Mouse (Mus musculus) limb, embryonic 15.5 days (tissue): Measurements from ENCODE around the gene Teddm1a. TPM values are rescaled to one million over a fixed set of nuclear protein-coding genes. Genes with fewer than 3 reads are reported as not detected.
"Not testable (repeated sequence)": the region's sequence is repeated elsewhere in the genome, so short reads cannot be mapped to it uniquely, and the experiment has no call there.

Source experiments
- ATAC-seq: fragments of 200-750 bp; cut with Nextera tagmentation; 2 replicates; pipeline ENCODE4 v1.8.0; 2017; ENCODE audit warnings: low read depth, moderate TSS enrichment; ENCODE audit not compliant: insufficient number of reproducible peaks, low FRiP score, low TSS enrichment
- H3K27ac ChIP-seq: fragments of 300-500 bp; sonication (generic); 2 replicates; pipeline ENCODE4 v1.5.1; 2015; ENCODE audit warnings: moderate library complexity, mild to moderate bottlenecking, inconsistent platforms
- H3K27me3 ChIP-seq: fragments of 300-500 bp; sonication (generic); 2 replicates; pipeline ENCODE4 v1.6.1; 2015; ENCODE audit warnings: inconsistent platforms
- H3K36me3 ChIP-seq: fragments of 300-500 bp; sonication (generic); 2 replicates; pipeline ENCODE4 v1.6.1; 2015; ENCODE audit warnings: inconsistent platforms
- H3K4me1 ChIP-seq: fragments of 300-500 bp; sonication (generic); 2 replicates; pipeline ENCODE4 v1.6.1; 2015; ENCODE audit warnings: inconsistent platforms
- H3K4me2 ChIP-seq: fragments of 300-500 bp; sonication (generic); 2 replicates; pipeline ENCODE4 v1.6.1; 2015; ENCODE audit warnings: mild to moderate bottlenecking, inconsistent platforms
- H3K4me3 ChIP-seq: fragments of 300-500 bp; sonication (generic); 2 replicates; pipeline ENCODE4 v1.5.1; 2015; ENCODE audit warnings: mild to moderate bottlenecking, inconsistent platforms
- H3K9ac ChIP-seq: fragments of 300-500 bp; sonication (generic); 2 replicates; pipeline ENCODE4 v1.6.1; 2015; ENCODE audit warnings: inconsistent platforms
- H3K9me3 ChIP-seq: fragments of 300-500 bp; sonication (generic); 2 replicates; pipeline ENCODE4 v1.6.1; 2016; ENCODE audit warnings: inconsistent platforms
- WGBS: fragments of 180-500 bp; shearing (Covaris S2); methylation state at CpG from one replicate; pipeline ENCODE4 v1.1.7; 2015; 5-methylcytosine and 5-hydroxymethylcytosine counted together
- polyA plus RNA-seq: library from polyadenylated mRNA; unstranded; fragments of >200 nt; fragmentation: Nextera tagmentation; extraction: Ambion mirVana; gene quantifications from 2 replicates; pipeline ENCODE4 v1.2.1, GENCODE M21; 2015

Gene Teddm1a
- polyA plus RNA-seq: not detected in 2 replicates

DNA sequence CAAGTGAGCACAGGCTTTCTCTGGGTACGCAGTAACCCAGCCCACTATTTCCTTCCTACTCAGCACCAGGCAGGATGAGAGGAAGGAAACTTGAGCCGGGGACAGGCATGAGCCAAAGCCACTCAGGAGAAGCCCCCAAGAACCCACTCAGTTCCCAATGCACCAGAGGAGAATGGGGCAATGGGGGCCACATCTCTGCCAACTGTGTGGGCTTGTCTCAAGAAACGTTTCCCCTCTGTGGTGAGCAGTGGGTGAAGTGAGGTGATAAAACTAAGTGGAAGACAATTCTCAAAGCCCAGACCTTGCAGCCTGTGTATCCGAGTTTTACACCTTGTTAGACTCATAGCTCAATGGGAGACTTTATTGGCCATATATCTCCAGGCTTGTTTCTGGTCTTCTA is at the start of gene Teddm1a:
Gene Teddm1a, plus strand, starts transcription at position 301 of the 400 bp plus-strand sequence.
- H3K4me2 ChIP-seq: no peak within 1 kb of the TSS
- no peak within 1 kb of the TSS for H3K27ac ChIP-seq
- 49% methylated on average over 4 of the region's 4 CpGs for WGBS
- H3K4me1 ChIP-seq: peaks cover 7% of the 10 kb centered on the region
- no peaks in the 10 kb centered on the region for H3K36me3 ChIP-seq
- H3K4me3 ChIP-seq: no peak within 1 kb of the TSS
- H3K27me3 ChIP-seq: no peaks in the 10 kb centered on the region
- H3K9me3 ChIP-seq: no peaks in the 10 kb centered on the region
- ATAC-seq: no peak
- H3K9ac ChIP-seq: no peak within 1 kb of the TSS

DNA sequence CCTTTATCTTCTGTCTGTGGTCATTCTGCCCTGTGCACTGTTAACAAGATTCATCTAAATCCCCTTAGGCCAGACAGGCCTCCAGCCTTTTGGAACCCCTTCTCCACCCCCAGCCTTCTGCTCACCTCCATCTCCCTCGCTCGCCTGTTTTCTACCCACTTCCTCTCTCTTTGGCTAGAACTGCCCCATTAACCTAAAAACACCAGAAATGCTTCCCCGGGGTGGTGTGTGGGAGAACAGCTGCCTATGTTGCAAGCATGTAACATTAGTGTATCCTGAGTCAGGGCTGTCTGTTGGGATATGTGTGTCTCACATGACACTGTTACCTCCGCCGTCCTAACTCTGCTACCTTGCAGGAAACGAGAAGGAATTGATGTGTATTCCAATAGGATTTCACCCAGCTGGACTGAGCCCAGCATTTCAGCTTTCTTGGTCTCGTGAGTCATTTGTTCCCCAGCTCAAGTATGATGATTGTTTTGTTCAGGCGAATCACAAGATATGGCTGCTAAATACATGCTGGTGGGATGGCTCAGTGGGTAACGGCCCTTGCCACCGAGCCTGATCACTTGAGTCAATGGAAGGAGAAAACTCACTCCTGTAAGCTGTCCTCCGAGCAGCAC is 49.3 kb upstream of the Teddm1a start:
- Histone ChIP-seq H3K27ac (no peak overlapping the region), H3K27me3 (no peaks in the 10 kb centered on the region), H3K9me3 (no peaks in the 10 kb centered on the region), H3K4me3 (no peak overlapping the region), H3K4me1 (no peaks in the 10 kb centered on the region), H3K9ac (no peak overlapping the region), H3K4me2 (no peak overlapping the region), H3K36me3 (no peaks in the 10 kb centered on the region)
- no peak for ATAC-seq
- WGBS: 75% methylated on average over 11 of the region's 11 CpGs

DNA sequence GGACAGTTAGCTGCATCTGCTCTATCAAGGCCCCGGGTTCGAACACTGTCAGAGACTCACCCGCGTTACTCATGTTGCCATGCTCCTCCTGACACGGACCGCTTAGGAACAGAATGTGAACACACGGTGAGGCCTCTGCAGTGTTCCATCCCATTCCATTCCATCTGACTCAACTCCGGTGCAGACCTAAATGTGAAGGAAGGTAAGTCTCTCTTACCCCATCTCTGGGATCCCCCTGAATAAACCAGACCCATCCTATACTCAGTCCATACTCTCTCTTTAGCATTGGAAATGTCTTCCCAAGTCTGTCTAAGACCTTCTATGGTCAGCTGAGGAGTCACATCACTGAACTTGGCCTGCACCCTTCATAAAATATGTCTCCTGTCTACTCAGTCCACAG is 47.5 kb upstream of the Teddm1a start, which contains the start of gene Rgsl1:
Gene Rgsl1, minus strand, starts transcription at position 101 of the 400 bp plus-strand sequence.
- Histone ChIP-seq H3K4me2 (no peak within 1 kb of the TSS), H3K4me1 (no peaks in the 10 kb centered on the region), H3K36me3 (no peaks in the 10 kb centered on the region), H3K27me3 (no peaks in the 10 kb centered on the region), H3K4me3 (no peak within 1 kb of the TSS), H3K27ac (no peak within 1 kb of the TSS), H3K9me3 (no peaks in the 10 kb centered on the region), H3K9ac (no peak within 1 kb of the TSS)
- 95% methylated on average over 8 of the region's 8 CpGs for WGBS
- no peak for ATAC-seq

DNA sequence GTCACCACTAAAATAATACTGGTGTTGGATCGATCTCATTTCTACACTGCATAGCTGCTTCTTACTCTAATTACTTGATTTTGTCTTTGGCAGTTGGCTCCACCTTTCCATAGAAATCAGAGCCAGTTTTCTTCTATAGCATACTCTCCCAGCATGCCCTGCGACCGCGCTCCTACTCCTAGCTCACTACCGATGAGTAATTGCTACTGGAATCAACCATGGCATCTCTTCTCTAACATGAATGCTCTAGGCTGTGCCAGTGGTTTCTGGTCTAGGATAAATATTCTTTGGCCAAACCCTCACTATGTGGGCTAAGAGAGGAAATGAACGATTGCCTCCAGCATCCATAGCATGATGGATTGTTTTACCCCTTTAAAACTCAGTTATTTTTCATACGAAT is 45.1 kb upstream of the Teddm1a start:
- Histone ChIP-seq H3K9ac (no peak overlapping the region), H3K36me3 (no peaks in the 10 kb centered on the region), H3K4me3 (no peak overlapping the region), H3K27me3 (no peaks in the 10 kb centered on the region), H3K4me2 (no peak overlapping the region), H3K4me1 (no peaks in the 10 kb centered on the region), H3K27ac (no peak overlapping the region), H3K9me3 (no peaks in the 10 kb centered on the region)
- WGBS: 87% methylated on average over 7 of the region's 7 CpGs
- ATAC-seq: no peak

DNA sequence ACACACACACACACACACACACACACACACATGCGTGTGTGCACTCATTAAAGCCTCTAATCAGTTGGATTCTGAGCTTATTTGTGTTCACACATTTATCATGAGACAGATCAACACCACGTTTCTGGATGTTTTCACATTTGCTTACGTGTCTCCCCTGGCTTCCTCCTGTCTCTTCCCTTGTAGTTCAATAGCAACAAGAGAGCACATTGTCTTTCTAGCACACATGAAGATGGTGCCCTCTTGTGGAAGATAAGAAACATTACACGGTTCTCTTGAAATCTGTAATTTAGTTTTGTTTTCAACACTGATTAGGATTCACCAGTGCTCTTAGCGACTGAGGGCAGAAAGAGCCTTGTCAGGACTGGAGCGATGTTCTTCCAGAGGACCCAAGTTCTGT is 44.7 kb upstream of the Teddm1a start:
- Histone ChIP-seq H3K27me3 (no peaks in the 10 kb centered on the region), H3K4me3 (no peak overlapping the region), H3K4me2 (no peak overlapping the region), H3K27ac (no peak overlapping the region), H3K36me3 (no peaks in the 10 kb centered on the region), H3K9me3 (no peaks in the 10 kb centered on the region), H3K4me1 (no peaks in the 10 kb centered on the region), H3K9ac (no peak overlapping the region)
- ATAC-seq: no peak
- WGBS: 31% methylated on average over 6 of the region's 6 CpGs

DNA sequence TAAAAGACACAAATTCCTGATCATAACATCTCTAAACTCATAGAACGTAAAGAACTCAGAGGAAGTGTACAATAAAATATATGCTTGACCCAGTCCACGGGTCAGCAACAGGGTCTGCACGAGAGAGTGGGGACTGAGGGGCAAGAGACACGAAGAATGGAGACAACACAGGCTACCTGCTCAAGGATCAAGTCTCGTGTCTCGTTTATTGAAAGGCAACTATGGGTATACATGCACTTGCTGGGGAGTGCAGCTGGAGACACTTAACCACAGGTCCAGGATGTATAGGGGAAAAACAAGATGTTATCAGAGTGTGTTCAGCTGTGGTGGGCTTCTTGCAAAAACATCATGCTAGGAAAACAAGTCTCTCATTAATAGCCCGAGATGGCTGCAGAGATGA is 38.8 kb upstream of the Teddm1a start:
- not testable (repeated sequence) for H3K27me3 ChIP-seq, H3K4me3 ChIP-seq, ATAC-seq, H3K4me1 ChIP-seq, H3K9me3 ChIP-seq, H3K4me2 ChIP-seq, H3K9ac ChIP-seq, H3K27ac ChIP-seq, H3K36me3 ChIP-seq
- WGBS: 75% methylated on average over 7 of the region's 7 CpGs

DNA sequence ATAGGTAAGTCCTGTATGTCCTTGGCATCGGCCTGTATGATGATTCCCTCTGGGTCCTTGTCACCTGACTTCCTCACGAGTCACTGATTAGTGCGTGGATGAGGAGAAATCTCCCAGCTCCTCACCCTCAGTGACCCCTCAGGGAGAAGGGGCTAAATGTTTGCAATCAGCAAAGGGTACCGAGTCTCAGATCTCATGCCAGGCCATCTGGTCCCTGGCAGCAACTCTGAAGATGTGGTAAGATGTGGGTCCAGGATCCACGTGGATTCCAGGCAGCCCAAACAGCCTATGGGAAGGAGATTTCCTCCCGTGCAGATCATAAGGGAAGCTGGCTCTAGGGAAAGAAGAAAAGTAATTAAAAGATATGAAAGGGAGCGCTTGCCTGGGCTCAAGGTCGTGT is 35.6 kb upstream of the Teddm1a start:
- no peak overlapping the region for H3K4me3 ChIP-seq
- H3K4me2 ChIP-seq: no peak overlapping the region
- no peaks in the 10 kb centered on the region for H3K27me3 ChIP-seq
- H3K4me1 ChIP-seq: no peaks in the 10 kb centered on the region
- H3K36me3 ChIP-seq: no peaks in the 10 kb centered on the region
- no peaks in the 10 kb centered on the region for H3K9me3 ChIP-seq
- no peak overlapping the region for H3K9ac ChIP-seq
- 60% methylated on average over 8 of the region's 8 CpGs for WGBS
- no peak overlapping the region for H3K27ac ChIP-seq
- ATAC-seq: no peak

DNA sequence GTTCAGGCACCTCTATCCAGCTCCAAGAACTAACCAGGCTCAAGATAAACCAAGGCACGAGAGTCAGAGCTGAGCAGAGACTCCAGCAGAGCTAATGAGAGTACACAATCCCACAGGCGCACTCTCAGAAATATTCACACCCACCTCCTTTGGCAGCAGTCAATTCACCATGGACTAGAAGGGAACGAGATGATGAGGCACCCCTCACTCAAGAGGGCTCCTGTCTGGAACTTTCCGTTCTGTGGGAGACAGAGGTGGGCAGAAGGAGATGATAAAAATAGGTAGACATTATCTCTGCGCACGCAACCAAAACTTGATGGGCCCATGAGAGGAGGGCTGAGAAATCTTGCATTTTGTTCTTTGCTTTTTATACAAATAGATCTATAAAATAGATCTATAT is 17.5 kb upstream of the Teddm1a start, which contains the start of gene Teddm1b:
Gene Teddm1b, plus strand, starts transcription at position 301 of the 400 bp plus-strand sequence.
- H3K27ac ChIP-seq: no peak within 1 kb of the TSS
- 83% methylated on average over 6 of the region's 6 CpGs for WGBS
- no peak for ATAC-seq
- H3K9ac ChIP-seq: no peak within 1 kb of the TSS
- H3K4me1 ChIP-seq: no peaks in the 10 kb centered on the region
- no peaks in the 10 kb centered on the region for H3K9me3 ChIP-seq
- no peak within 1 kb of the TSS for H3K4me3 ChIP-seq
- H3K4me2 ChIP-seq: no peak within 1 kb of the TSS
- H3K36me3 ChIP-seq: no peaks in the 10 kb centered on the region
- no peaks in the 10 kb centered on the region for H3K27me3 ChIP-seq

DNA sequence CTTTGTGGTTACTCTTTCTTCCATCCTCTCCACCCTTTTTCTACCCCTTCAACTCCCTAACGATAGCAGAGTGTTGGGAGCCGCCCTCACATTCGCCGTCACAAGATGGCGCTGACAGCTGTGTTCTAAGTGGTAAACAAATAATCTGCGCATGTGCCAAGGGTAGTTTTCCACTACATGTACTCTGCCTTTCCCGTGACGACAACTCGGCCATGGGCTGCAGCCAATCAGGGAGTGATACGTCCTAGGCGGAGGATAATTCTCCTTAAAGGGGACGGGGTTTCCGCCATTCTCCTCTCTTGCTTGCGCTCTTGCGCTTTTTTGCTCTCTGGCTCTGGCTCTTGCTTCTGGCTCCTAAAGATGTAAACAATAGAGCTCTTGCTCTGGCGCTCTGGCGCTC is 11.2 kb upstream of the Teddm1a start:
- H3K36me3 ChIP-seq, H3K4me2 ChIP-seq, H3K9ac ChIP-seq, H3K9me3 ChIP-seq, H3K4me3 ChIP-seq, H3K4me1 ChIP-seq, H3K27ac ChIP-seq, ATAC-seq, H3K27me3 ChIP-seq: not testable (repeated sequence)
- 96% methylated on average over 17 of the region's 17 CpGs for WGBS

DNA sequence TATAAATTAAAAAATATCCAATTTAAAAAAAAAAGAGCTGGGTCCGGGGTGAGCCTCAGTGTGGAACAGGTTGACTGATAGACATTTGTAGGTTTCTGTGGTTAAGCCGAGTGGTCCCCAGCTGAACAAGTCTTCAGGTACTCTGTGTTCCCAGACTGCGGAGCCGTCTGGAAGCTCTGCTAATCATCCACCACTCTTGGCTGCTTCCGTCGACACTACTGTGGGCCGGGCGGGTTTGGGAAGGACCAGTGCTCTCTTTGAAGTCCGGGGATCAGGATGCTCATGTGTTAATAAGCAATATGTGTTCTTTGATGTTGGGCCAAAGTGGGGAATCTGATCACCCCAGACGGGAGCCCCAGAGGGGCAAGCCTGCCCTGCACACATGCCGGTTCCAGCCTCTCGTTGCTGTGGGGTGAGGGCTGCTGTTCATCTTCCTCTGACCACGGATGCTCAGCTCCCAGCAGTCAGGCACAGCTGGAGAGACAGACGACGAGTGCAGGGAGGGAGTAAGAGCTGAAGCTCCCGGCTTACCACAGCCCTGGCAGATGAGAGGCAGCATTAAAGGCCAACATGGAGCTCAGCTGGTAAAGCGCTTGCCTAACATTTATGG is 5.4 kb upstream of the Teddm1a start:
- Histone ChIP-seq H3K4me2 (no peak overlapping the region), H3K36me3 (no peaks in the 10 kb centered on the region), H3K4me1 (peaks cover 7% of the 10 kb centered on the region; the same call in 1 of the 2 replicates), H3K27me3 (no peaks in the 10 kb centered on the region), H3K9ac (no peak overlapping the region), H3K9me3 (no peaks in the 10 kb centered on the region), H3K27ac (no peak overlapping the region), H3K4me3 (no peak overlapping the region)
- WGBS: 21% methylated on average over 17 of the region's 17 CpGs
- ATAC-seq: no peak

DNA sequence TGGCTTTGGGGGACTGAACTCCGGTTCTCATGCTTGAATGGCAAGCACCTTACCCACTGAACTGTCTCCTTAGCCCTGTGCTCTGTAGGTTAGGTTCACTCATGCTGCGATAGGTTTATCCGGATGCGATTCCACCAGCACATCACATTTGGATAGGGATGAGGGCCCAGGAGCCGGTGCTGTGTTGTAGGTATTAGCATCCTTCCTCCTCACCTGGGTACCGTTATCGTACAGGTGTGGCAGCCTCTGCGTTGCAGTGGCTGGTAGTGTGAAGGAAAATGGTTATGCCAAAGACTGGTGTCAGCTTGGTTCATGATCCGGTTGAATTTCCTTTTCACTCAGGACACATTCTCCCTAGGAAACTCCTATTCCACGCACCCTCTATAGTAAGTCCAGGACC is 1.4 kb upstream of the Teddm1a start:
- Histone ChIP-seq H3K4me1 (peaks cover 11% of the 10 kb centered on the region), H3K9ac (no peak overlapping the region), H3K27me3 (no peaks in the 10 kb centered on the region), H3K27ac (no peak overlapping the region), H3K4me3 (no peak overlapping the region), H3K36me3 (no peaks in the 10 kb centered on the region), H3K4me2 (no peak overlapping the region), H3K9me3 (no peaks in the 10 kb centered on the region)
- ATAC-seq: no peak
- 96% methylated on average over 10 of the region's 10 CpGs for WGBS

DNA sequence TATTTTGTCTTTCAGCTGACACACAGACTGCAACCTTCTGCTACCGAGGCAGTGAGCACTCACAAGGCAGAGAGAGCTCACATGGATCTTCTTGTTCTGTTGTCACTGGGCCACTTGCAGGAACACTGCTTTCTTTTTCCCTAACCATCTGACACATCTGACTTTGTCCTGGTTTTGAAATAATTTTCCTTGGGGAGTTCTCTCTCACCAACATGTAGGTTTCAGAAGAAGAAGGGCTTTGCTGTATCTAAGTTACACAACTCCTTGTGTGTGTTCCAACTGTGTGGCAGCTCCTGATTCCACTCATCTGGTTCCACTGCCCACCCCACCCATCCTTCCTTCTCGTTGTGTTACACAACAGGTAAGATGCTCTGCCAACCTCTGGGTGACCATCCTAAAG is 2.2 kb downstream of the Teddm1a start:
- no peaks in the 10 kb centered on the region for H3K9me3 ChIP-seq
- no peak overlapping the region for H3K4me2 ChIP-seq
- no peak for ATAC-seq
- H3K4me1 ChIP-seq: peaks cover 7% of the 10 kb centered on the region
- 51% methylated on average over 2 of the region's 2 CpGs for WGBS
- no peak overlapping the region for H3K4me3 ChIP-seq
- no peaks in the 10 kb centered on the region for H3K36me3 ChIP-seq
- no peaks in the 10 kb centered on the region for H3K27me3 ChIP-seq
- H3K27ac ChIP-seq: no peak overlapping the region
- no peak overlapping the region for H3K9ac ChIP-seq
